Mouse (Mus musculus): ENCODE data around the gene Auh. TPM values are rescaled to one million over a fixed set of nuclear protein-coding genes. Genes with fewer than 3 reads are reported as not detected.
A peak's percentile ranks its signal among the peaks of the same experiment; 100 is the strongest.

Gene Auh
- polyA plus RNA-seq, 1 experiment from 2014 or later, result 61.5 TPM

DNA sequence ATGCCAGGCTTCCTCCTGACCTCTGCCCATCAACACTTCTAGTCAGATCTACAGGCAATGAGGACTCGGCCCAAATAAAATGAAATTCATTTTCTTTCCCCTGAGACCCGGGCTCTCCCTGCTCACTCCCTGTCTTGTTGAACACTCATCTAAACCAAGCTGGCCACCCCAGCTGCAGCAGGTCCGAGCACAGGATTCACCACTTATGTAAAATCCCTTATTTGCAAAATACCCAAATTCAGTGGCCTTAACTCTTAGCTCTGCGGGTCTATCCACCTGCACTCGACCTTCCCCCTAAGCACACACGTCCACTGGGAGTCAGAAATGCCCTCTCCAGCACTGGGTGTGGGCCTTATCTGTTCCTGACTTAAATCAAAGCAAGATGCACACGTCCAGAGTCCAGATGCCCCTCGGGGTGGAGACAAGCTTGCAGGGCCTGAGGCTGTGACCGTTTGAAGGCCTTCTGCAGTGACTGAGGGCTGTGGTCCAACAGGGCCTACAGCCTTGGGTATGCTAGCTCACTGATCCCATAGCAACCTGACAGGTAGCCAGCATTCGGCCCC lies 9.6 kb downstream of the Auh start:
- H3K4me3 ChIP-seq, result no peak overlapping the region
- no peak overlapping the region for H3K4me2 ChIP-seq
- ATAC-seq (replicated peaks), result no peak
- H3K36me3 ChIP-seq (replicated peaks), result no peaks in the 10 kb centered on the region
- H3K9ac ChIP-seq, result no peak overlapping the region
- no peak overlapping the region for H3K27ac ChIP-seq
- H3K27me3 ChIP-seq (replicated peaks), result no peaks in the 10 kb centered on the region
- peaks cover 9% of the 10 kb centered on the region; the same call in 1 of the 2 replicates for H3K4me1 ChIP-seq
- 77% methylated on average over 10 of the region's 10 CpGs for WGBS
- H3K9me3 ChIP-seq, result no peaks in the 10 kb centered on the region

DNA sequence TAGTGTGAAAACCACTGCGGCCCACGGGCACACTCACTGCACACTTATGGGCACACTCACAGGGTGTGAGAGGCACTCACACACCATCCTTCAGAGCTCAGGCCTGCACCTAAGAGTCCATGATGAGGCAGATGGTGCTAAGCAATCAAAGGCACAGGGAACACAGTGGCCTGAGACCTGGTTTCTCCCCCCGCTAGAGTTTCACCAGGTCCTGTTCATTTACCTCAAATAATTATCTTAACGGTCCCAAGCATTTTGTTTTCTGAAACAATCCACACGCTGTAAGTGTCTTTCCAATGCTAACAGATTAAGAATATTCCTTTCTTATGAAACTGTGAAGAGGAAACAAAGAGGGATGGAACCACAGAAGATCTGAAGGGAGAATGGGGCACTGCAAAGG lies 11.1 kb downstream of the Auh start:
- peaks cover 14% of the 10 kb centered on the region; the same call in 1 of the 2 replicates for H3K4me1 ChIP-seq
- no peaks in the 10 kb centered on the region for H3K36me3 ChIP-seq (replicated peaks)
- no peaks in the 10 kb centered on the region for H3K9me3 ChIP-seq
- no peak overlapping the region for H3K4me3 ChIP-seq
- H3K4me2 ChIP-seq, result no peak overlapping the region
- ATAC-seq (replicated peaks), result no peak
- WGBS, result 94% methylated on average over 5 of the region's 5 CpGs
- no peak overlapping the region for H3K9ac ChIP-seq
- H3K27ac ChIP-seq, result no peak overlapping the region
- no peaks in the 10 kb centered on the region for H3K27me3 ChIP-seq (replicated peaks)

DNA sequence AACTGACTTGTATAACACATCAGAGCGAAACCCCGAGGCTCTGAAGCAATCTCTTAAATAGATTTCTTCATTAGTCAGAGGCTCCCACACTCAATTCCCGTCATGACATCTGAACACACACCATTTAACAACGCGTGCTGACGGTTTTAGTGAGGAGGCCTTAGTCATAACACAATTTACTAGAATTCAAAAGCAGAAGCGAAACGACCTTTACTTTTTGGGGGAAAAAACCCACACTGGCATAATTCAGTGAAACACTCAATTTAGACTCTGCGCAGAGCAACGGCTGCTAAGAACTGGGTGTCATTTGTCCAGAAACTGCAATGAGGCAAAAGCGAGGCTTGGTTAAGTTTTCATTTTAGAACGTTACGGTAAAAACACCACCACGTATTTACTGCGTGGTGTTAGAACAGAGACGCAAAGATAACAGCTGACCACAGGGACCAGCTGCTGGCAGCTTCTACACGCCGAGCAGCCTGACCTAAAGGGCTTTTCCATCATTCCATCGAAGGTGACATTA lies 14.8 kb downstream of the Auh start:
- H3K36me3 ChIP-seq (replicated peaks), result no peaks in the 10 kb centered on the region
- no peaks in the 10 kb centered on the region for H3K27me3 ChIP-seq (replicated peaks)
- no peak overlapping the region for H3K9ac ChIP-seq
- no peak overlapping the region for H3K4me3 ChIP-seq
- no peak overlapping the region for H3K4me2 ChIP-seq
- 74% methylated on average over 19 of the region's 19 CpGs for WGBS
- H3K4me1 ChIP-seq, result 0 out of 2 replicates have a peak, but pooled peaks cover 14% of the 10 kb centered on the region
- no peak overlapping the region for H3K27ac ChIP-seq
- no peaks in the 10 kb centered on the region for H3K9me3 ChIP-seq
- ATAC-seq (replicated peaks), result no peak

DNA sequence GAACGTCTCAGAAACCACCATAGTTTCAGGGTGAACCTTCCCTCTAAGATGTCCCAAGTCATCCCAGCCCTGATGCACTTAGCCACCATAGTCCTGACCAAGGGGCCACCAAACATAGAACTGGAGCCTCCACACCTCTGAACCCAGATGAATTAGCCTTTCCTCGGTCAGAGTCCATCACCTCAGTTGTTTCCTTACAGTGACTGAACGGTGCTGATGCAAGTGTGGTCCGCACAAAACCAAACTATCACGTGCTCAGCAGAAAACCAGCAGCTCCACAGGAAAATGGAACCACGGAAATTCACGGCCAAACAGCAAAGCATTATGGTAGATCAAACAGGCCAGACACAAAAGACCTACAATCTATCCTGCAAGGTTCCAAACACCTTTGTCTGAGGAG lies 15.6 kb downstream of the Auh start:
- Histone ChIP-seq H3K36me3 (replicated peaks) (no peaks in the 10 kb centered on the region), H3K9me3 (no peaks in the 10 kb centered on the region), H3K27me3 (replicated peaks) (no peaks in the 10 kb centered on the region), H3K4me1 (0 out of 2 replicates have a peak, but pooled peaks cover 14% of the 10 kb centered on the region), H3K4me3 (no peak overlapping the region), H3K4me2 (no peak overlapping the region), H3K27ac (no peak overlapping the region), H3K9ac (no peak overlapping the region)
- no peak for ATAC-seq (replicated peaks)
- WGBS, result 84% methylated on average over 7 of the region's 7 CpGs

DNA sequence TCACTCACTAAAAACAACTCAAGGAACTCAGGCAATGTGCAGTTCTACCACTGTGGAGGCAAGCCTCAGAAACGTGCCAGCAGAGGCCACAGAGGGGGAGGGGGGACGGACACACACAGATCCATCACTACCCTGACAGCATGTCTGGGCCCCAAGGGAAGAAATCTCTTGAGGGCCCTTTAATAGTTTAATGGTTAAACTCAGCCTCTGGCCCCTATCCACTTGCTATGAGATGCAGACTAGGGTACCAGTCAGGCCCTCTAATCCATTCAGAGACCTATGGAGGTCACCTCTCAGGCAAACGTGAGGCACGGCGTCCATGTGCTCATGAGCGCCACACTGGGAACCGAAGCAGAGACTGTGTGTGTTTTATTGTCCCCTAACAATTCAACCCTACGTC lies 17.0 kb downstream of the Auh start:
- no peaks in the 10 kb centered on the region for H3K9me3 ChIP-seq
- no peak for ATAC-seq (replicated peaks)
- H3K36me3 ChIP-seq (replicated peaks), result no peaks in the 10 kb centered on the region
- WGBS, result 84% methylated on average over 8 of the region's 8 CpGs
- H3K4me2 ChIP-seq, result no peak overlapping the region
- H3K4me3 ChIP-seq, result no peak overlapping the region
- H3K4me1 ChIP-seq, result 0 out of 2 replicates have a peak, but pooled peaks cover 14% of the 10 kb centered on the region
- no peak overlapping the region for H3K9ac ChIP-seq
- no peaks in the 10 kb centered on the region for H3K27me3 ChIP-seq (replicated peaks)
- no peak overlapping the region for H3K27ac ChIP-seq

DNA sequence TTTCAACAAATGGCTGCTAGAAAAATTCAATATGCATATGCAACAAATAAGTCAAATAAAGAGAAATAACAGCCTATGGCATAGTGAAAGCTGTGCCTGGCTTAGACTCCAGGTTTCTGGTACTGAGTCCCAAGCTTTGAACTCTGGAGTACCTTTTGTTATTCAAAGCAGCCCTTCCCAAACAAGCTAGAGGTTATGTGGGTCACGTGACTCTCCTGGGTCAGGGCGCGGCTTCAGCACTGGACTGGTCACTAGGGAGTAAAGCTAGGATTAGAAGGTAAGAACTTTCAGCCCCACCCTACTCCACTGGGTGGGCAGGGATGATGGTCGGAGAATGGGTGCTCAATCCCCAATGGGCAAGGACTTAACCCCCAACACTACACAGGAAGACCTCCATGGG lies 18.2 kb downstream of the Auh start:
- ATAC-seq (replicated peaks), result no peak
- 59% methylated on average over 4 of the region's 4 CpGs for WGBS
- Histone ChIP-seq H3K4me3 (no peak overlapping the region), H3K36me3 (replicated peaks) (peaks cover 5% of the 10 kb centered on the region; the same call in 1 of the 2 replicates), H3K27me3 (replicated peaks) (no peaks in the 10 kb centered on the region), H3K9ac (no peak overlapping the region), H3K9me3 (no peaks in the 10 kb centered on the region), H3K4me2 (no peak overlapping the region), H3K27ac (no peak overlapping the region), H3K4me1 (0 out of 2 replicates have a peak, but pooled peaks cover 11% of the 10 kb centered on the region)

DNA sequence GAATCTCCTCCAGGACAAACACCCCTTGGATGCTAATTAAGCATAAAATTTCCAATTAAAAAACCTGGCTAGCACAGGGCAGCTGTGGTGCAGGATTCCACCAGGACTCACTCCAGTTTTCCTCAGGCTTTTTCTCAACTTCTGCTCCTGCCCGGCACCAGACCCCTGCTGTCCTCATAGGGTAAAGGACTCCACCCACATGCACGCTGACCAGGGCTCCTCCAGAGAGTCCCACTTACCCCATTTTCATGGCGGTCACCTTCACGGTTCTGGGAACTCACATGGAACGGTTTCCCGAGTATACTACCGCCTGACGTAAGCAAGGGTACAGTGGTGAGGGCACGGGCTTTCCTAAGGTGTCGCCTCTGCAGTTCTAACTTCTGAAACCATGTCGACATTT lies 23.2 kb downstream of the Auh start:
- ATAC-seq (replicated peaks), result no peak
- WGBS, result 87% methylated on average over 11 of the region's 11 CpGs
- no peak overlapping the region for H3K27ac ChIP-seq

DNA sequence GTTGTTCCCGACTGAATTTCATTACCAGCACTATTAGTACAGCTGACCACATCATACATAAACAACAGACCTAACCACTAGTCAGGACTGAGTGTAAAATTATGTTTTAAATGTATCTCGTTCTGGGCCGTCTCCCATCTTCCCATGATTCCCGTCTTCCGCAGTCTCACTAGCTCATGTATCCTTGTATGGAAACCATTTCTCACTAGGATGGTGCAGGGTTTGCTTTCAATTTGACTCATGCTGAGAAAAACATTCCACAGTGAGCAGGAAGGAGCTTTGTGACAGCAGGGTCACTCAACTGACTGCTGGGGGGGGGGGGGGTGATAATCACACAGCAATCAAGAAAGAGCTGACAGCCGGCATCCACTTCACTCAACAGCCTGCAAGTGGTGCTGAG lies 25.3 kb downstream of the Auh start:
- Histone ChIP-seq H3K4me1 (peaks cover 9% of the 10 kb centered on the region), H3K27ac (no peak overlapping the region), H3K27me3 (replicated peaks) (no peaks in the 10 kb centered on the region), H3K9me3 (no peaks in the 10 kb centered on the region), H3K4me3 (no peak overlapping the region), H3K36me3 (replicated peaks) (peaks cover 5% of the 10 kb centered on the region; the same call in 1 of the 2 replicates), H3K4me2 (no peak overlapping the region), H3K9ac (no peak overlapping the region)
- ATAC-seq (replicated peaks), result no peak
- 41% methylated on average over 6 of the region's 6 CpGs for WGBS

More for the DNA sequence above, 23.2 kb downstream of the Auh start:
- Histone ChIP-seq H3K9ac (no peak overlapping the region), H3K36me3 (replicated peaks) (peaks cover 5% of the 10 kb centered on the region; the same call in 1 of the 2 replicates), H3K27me3 (replicated peaks) (no peaks in the 10 kb centered on the region), H3K9me3 (no peaks in the 10 kb centered on the region), H3K4me3 (no peak overlapping the region), H3K4me2 (no peak overlapping the region), H3K4me1 (peaks cover 6% of the 10 kb centered on the region)

DNA sequence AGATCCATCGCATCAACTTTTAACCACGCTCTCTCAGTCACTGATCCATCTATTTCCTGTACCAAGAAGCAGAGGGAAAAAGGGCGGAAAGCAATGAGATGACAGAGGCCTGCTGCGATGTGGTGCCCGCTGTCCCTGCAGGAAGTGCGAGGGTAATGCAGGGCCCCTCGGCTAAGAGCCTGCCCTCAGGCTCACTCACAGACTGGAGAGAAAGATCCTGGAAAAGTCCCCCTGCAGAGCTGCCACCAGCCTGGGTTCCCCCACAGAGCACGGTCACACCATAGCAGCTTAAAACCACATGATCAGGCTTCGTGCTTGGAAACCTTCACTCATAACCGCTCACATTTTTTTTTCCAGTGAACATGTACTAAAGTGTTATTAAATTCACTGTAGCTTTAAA lies 25.7 kb downstream of the Auh start:
- Histone ChIP-seq H3K4me3 (no peak overlapping the region), H3K9me3 (no peaks in the 10 kb centered on the region), H3K27me3 (replicated peaks) (no peaks in the 10 kb centered on the region), H3K9ac (no peak overlapping the region), H3K4me1 (peaks cover 9% of the 10 kb centered on the region), H3K4me2 (no peak overlapping the region), H3K36me3 (replicated peaks) (peaks cover 5% of the 10 kb centered on the region; the same call in 1 of the 2 replicates), H3K27ac (peak overlapping the region; percentile 57; the same call in 1 of the 2 replicates)
- WGBS, result 27% methylated on average over 10 of the region's 10 CpGs
- ATAC-seq (replicated peaks), result peak; percentile 52; the same call in 1 of the 2 replicates

DNA sequence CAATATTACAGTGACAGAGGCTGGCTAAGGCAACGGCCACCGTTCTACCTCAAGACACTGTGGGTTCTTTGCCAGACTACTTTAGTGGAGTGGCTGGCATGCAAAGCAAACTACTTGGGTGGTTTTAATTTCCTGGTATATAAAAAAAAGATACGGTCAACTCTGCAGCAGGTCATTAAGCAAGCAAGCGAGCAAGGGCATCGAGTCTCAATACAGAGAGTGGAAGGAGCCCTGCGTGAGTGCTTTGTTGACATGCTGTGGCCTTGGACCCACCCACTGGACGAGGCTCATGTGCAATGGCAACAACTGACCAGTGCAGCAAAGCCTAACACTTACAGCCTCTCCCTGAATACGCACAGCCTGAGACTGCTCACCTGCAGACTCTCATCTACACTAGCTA lies 27.0 kb downstream of the Auh start:
- 91% methylated on average over 8 of the region's 8 CpGs for WGBS
- Histone ChIP-seq H3K4me1 (peaks cover 9% of the 10 kb centered on the region), H3K4me2 (no peak overlapping the region), H3K27ac (no peak overlapping the region), H3K9ac (no peak overlapping the region), H3K36me3 (replicated peaks) (peaks cover 5% of the 10 kb centered on the region; the same call in 1 of the 2 replicates), H3K9me3 (no peaks in the 10 kb centered on the region), H3K4me3 (no peak overlapping the region), H3K27me3 (replicated peaks) (no peaks in the 10 kb centered on the region)
- ATAC-seq (replicated peaks), result no peak

DNA sequence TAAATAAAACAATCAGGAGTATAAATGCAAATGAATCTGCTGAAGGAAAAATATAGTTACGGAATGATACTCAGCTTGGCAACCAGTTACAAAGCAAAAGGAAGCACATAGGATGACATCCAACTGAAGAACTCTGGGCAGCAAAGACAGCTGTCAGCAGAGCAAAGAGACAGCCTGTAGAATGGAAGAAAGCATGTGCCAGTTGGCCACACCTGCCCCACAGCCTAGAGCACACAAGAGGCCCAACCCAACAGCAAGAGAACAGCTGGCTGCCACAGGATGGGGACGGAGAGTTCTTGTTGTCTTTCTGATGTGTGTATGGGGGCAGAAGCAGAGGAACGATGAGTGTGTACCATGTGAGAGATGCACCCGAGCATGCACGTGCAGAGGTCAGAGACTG lies 29.8 kb downstream of the Auh start:
- Histone ChIP-seq H3K27me3 (replicated peaks) (no peaks in the 10 kb centered on the region), H3K27ac (no peak overlapping the region), H3K9ac (no peak overlapping the region), H3K4me3 (no peak overlapping the region), H3K36me3 (replicated peaks) (no peaks in the 10 kb centered on the region; the same call in 1 of the 2 replicates), H3K4me2 (no peak overlapping the region), H3K9me3 (no peaks in the 10 kb centered on the region), H3K4me1 (peaks cover 9% of the 10 kb centered on the region)
- ATAC-seq (replicated peaks), result no peak
- WGBS, result 90% methylated on average over 5 of the region's 5 CpGs

DNA sequence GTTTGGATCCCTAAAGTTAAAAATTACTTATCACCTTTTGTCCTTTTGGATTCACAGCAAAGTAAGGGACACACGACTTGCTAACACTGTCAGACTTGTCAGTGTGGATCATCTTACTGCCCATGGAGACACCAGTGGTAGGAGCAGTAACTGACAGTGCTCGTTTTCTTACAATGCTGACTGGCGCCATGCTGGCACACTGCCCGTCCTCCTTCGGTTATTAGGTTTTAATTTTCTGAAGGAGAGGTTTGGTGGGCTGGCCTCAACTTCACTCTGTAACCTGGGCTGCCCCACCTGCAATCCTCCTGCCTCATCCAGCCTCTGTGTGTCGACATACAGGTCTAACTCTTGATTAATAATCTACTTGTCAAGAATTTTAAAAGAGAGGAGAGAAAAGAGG lies 31.7 kb downstream of the Auh start:
- H3K9me3 ChIP-seq, result no peaks in the 10 kb centered on the region
- WGBS, result 78% methylated on average over 6 of the region's 6 CpGs
- no peaks in the 10 kb centered on the region; the same call in 1 of the 2 replicates for H3K36me3 ChIP-seq (replicated peaks)
- no peak overlapping the region for H3K27ac ChIP-seq
- H3K4me3 ChIP-seq, result no peak overlapping the region
- 0 out of 2 replicates have a peak, but pooled peaks cover 3% of the 10 kb centered on the region for H3K4me1 ChIP-seq
- no peak for ATAC-seq (replicated peaks)
- H3K9ac ChIP-seq, result no peak overlapping the region
- H3K27me3 ChIP-seq (replicated peaks), result no peaks in the 10 kb centered on the region
- H3K4me2 ChIP-seq, result no peak overlapping the region

DNA sequence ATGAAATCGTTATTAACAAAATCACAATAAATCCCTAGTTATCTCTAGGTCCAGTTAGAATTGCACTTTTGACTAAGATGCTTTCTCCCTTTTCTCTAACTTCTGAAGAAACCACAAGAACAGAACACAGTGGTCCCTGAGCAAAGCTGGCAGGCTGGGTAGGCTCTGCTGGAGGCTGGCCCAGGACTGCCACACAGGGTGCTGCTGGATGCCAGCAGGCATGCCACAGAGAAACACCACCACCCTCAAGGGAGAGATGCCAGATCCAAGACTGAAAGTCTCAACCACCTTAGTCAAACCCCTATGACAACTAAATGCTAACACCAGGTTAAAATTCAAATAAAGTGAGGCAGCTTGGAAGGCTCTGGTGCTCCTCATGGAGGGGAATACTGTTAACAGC lies 36.7 kb downstream of the Auh start:
- Histone ChIP-seq H3K27me3 (replicated peaks) (no peaks in the 10 kb centered on the region), H3K9ac (no peak overlapping the region), H3K4me2 (no peak overlapping the region), H3K4me3 (no peak overlapping the region), H3K9me3 (no peaks in the 10 kb centered on the region), H3K27ac (no peak overlapping the region), H3K36me3 (replicated peaks) (no peaks in the 10 kb centered on the region; the same call in 1 of the 2 replicates), H3K4me1 (0 out of 2 replicates have a peak, but pooled peaks cover 5% of the 10 kb centered on the region)
- WGBS, result 96% methylated on average over 1 of the region's 1 CpGs
- ATAC-seq (replicated peaks), result no peak

Measured in midbrain, embryonic 15.5 days (tissue).